Mouse (Mus musculus) midbrain, embryonic 14.5 days (tissue): ENCODE results near the gene Zfp462. TPM values are rescaled to one million over a fixed set of nuclear protein-coding genes. Genes with fewer than 3 reads are reported as not detected.
"Not testable (repeated sequence)": the region's sequence is repeated elsewhere in the genome, so short reads cannot be mapped to it uniquely, and the experiment has no call there.

ENCODE experiments used
- ATAC-seq: fragments of 200-750 bp; cut with Nextera tagmentation; 2 replicates; pipeline ENCODE4 v1.8.0; 2017; ENCODE audit warnings: moderate number of reproducible peaks, moderate library complexity; ENCODE audit not compliant: low FRiP score, low TSS enrichment
- DNase-seq: peaks from one replicate; pipeline ENCODE4 v3.0.0-alpha.2; 2015
- H3K27ac ChIP-seq: fragments of 300-500 bp; sonication (generic); replicated peaks from 2 replicates; pipeline ENCODE4 v1.5.1; 2014; ENCODE audit warnings: mild to moderate bottlenecking, low read depth, low read length, moderate library complexity
- H3K27me3 ChIP-seq: fragments of 300-500 bp; sonication (generic); 2 replicates; pipeline ENCODE4 v1.6.1; 2014; ENCODE audit warnings: low read length, control low read depth, mixed read lengths; ENCODE audit not compliant: control insufficient read depth, insufficient read depth
- H3K36me3 ChIP-seq: fragments of 300-500 bp; sonication (generic); 2 replicates; pipeline ENCODE4 v1.6.1; 2014; ENCODE audit warnings: low read length, control low read depth; ENCODE audit not compliant: control insufficient read depth, insufficient read depth
- H3K4me1 ChIP-seq: fragments of 300-500 bp; sonication (generic); 2 replicates; pipeline ENCODE4 v1.6.1; 2014; ENCODE audit warnings: mild to moderate bottlenecking, antibody characterized with exemption, low read length, control low read depth; ENCODE audit not compliant: control insufficient read depth, insufficient read depth
- H3K4me2 ChIP-seq: fragments of 300-500 bp; sonication (generic); 2 replicates; pipeline ENCODE4 v1.6.1; 2014; ENCODE audit warnings: mild to moderate bottlenecking, low read length, moderate library complexity
- H3K4me3 ChIP-seq: fragments of 300-500 bp; sonication (generic); replicated peaks from 2 replicates; pipeline ENCODE4 v1.5.1; 2014; ENCODE audit warnings: low read depth, low read length
- H3K9ac ChIP-seq: fragments of 300-500 bp; sonication (generic); replicated peaks from 2 replicates; pipeline ENCODE4 v1.6.1; 2014; ENCODE audit warnings: mild to moderate bottlenecking, low read length, moderate library complexity
- H3K9me3 ChIP-seq: fragments of 300-500 bp; sonication (generic); 2 replicates; pipeline ENCODE4 v1.6.1; 2016; ENCODE audit warnings: low read length, control low read depth, mixed read lengths; ENCODE audit not compliant: control insufficient read depth
- WGBS: fragments of 180-500 bp; shearing (Covaris S2); extraction: QIAGEN DNeasy Blood & Tissue Kit; methylation state at CpG from one replicate; pipeline ENCODE4 v1.1.7; 2014; 5-methylcytosine and 5-hydroxymethylcytosine counted together
- polyA plus RNA-seq: library from polyadenylated mRNA; unstranded; fragments of >200 nt; fragmentation: Nextera tagmentation; extraction: Ambion mirVana; gene quantifications from 2 replicates; pipeline ENCODE4 v1.2.1, GENCODE M21; 2014

The Zfp462 gene
- polyA plus RNA-seq, result 19.6 and 25.6 TPM in 2 replicates

DNA sequence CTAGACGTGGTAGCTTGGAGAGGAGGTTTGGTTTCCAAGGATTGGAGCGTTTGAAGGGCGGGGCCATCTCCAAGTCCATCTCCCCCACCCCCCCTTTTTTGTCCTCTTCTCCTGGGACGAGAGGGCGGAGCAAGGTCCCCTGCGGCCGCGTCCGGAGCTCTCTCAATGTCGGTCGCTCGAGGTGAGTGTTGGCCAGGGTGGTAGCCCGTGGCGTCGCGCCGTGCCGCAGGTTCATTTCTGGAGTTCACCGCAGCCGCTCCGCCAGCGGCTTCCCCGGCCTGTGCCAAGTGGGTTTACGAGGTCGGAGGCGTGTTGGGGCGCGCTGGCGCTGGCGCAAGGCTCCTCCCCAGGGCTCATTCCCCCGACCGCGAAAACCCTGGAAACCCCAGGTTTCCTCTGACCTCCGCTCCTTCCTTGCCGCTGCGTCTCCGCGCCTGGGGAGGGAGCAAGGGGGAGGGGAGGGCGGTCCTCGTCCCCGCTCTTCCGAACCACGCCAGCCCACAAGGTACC lies at the start of gene Zfp462:
TSS of gene Zfp462 (plus strand) at position 128 of the 510 bp plus-strand sequence.
- peak within 1 kb of the TSS; percentile 99 for H3K27ac ChIP-seq
- WGBS, result under 1% methylated on average over 43 of the region's 43 CpGs
- H3K4me3 ChIP-seq, result peak within 1 kb of the TSS; percentile 87
- H3K4me2 ChIP-seq, result peak within 1 kb of the TSS; percentile 82
- no peaks in the 10 kb centered on the region for H3K9me3 ChIP-seq
- DNase-seq, result peak; percentile 87
- no peaks in the 10 kb centered on the region for H3K36me3 ChIP-seq
- ATAC-seq, result peak; percentile 41
- H3K4me1 ChIP-seq, result peaks cover 4% of the 10 kb centered on the region; the same call in 1 of the 2 replicates
- peak within 1 kb of the TSS; percentile 98 for H3K9ac ChIP-seq
- no peaks in the 10 kb centered on the region for H3K27me3 ChIP-seq

GRCm38 (mm10) chr4:54896017-54896416 lies 48.8 kb upstream of the Zfp462 start:
- Histone ChIP-seq H3K27me3 (no peaks in the 10 kb centered on the region), H3K4me1 (no peaks in the 10 kb centered on the region), H3K9ac (no peak overlapping the region), H3K4me2 (no peak overlapping the region), H3K27ac (no peak overlapping the region), H3K4me3 (no peak overlapping the region), H3K36me3 (no peaks in the 10 kb centered on the region), H3K9me3 (no peaks in the 10 kb centered on the region)
- WGBS, result 86% methylated on average over 4 of the region's 4 CpGs
- DNase-seq (no peak), ATAC-seq (no peak)

DNA sequence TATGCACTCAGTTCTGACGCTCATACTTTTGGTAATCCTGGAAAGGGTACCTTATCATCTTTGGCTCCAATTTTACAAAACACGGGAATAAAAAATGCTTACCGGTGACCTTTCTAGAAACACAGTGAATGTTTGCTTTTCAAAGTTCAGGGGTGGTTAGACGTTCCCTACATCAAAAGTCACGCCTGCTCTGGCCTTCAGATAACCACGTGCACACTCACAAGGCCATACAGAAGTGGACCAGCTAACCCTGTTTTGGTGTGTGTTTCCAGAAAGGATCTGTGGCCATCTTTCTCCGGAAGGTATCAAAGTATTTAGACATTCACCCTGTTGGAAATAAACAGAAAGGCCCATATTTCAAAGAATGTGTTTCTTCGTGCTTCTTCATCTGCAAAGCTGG lies 40.2 kb upstream of the Zfp462 start:
- ATAC-seq (no peak), DNase-seq (no peak)
- no peak overlapping the region for H3K4me3 ChIP-seq
- H3K9ac ChIP-seq, result no peak overlapping the region
- no peaks in the 10 kb centered on the region for H3K9me3 ChIP-seq
- H3K27me3 ChIP-seq, result no peaks in the 10 kb centered on the region
- 93% methylated on average over 8 of the region's 8 CpGs for WGBS
- no peaks in the 10 kb centered on the region for H3K4me1 ChIP-seq
- no peak overlapping the region for H3K4me2 ChIP-seq
- no peak overlapping the region for H3K27ac ChIP-seq
- H3K36me3 ChIP-seq, result no peaks in the 10 kb centered on the region

- Histone ChIP-seq H3K27me3 (no peaks in the 10 kb centered on the region), H3K4me3 (no peak overlapping the region), H3K9ac (no peak overlapping the region), H3K4me1 (no peaks in the 10 kb centered on the region), H3K4me2 (no peak overlapping the region), H3K36me3 (no peaks in the 10 kb centered on the region), H3K27ac (no peak overlapping the region), H3K9me3 (no peaks in the 10 kb centered on the region)
- DNase-seq (no peak), ATAC-seq (no peak)
- WGBS, result 94% methylated on average over 7 of the region's 7 CpGs
These were observed 39.4 kb upstream of the Zfp462 start for GRCm38 (mm10) chr4:54905399-54905953.

DNA sequence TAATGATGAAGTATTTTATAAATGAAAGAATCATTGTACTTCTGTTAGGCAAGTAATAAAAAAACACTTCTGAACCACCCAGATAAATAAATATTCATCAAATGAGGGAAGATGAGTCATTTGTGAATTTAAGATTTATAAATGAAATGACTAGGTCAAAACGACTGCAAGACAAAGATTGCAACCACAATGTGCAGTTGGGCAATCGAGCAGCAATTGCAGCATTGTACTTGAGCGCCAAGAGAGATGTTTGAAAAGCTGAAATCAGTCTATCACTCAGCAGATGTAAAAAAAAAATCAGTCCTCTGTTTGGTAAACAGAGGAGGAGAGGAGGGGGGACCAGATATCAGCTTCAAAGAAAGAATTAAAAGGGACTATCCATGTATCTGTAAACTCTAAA lies 34.5 kb upstream of the Zfp462 start:
- no peak for DNase-seq
- WGBS, result 94% methylated on average over 3 of the region's 3 CpGs
- Histone ChIP-seq H3K4me2 (no peak overlapping the region), H3K4me3 (no peak overlapping the region), H3K36me3 (no peaks in the 10 kb centered on the region), H3K9me3 (no peaks in the 10 kb centered on the region), H3K27ac (no peak overlapping the region), H3K9ac (no peak overlapping the region), H3K27me3 (no peaks in the 10 kb centered on the region), H3K4me1 (no peaks in the 10 kb centered on the region)
- ATAC-seq, result no peak

- H3K27me3 ChIP-seq, result no peaks in the 10 kb centered on the region
These were observed 26.6 kb upstream of the Zfp462 start for GRCm38 (mm10) chr4:54918276-54918675.

GRCm38 (mm10) chr4:54923386-54923785 lies 21.5 kb upstream of the Zfp462 start:
- H3K27me3 ChIP-seq, result no peaks in the 10 kb centered on the region
- no peaks in the 10 kb centered on the region for H3K4me1 ChIP-seq
- H3K36me3 ChIP-seq, result no peaks in the 10 kb centered on the region
- ATAC-seq (no peak), DNase-seq (no peak)
- no peaks in the 10 kb centered on the region for H3K9me3 ChIP-seq
- H3K4me2 ChIP-seq, result no peak overlapping the region
- no peak overlapping the region for H3K27ac ChIP-seq
- H3K9ac ChIP-seq, result no peak overlapping the region
- 95% methylated on average over 2 of the region's 2 CpGs for WGBS
- no peak overlapping the region for H3K4me3 ChIP-seq

More at GRCm38 (mm10) chr4:54918276-54918675, 26.6 kb upstream of the Zfp462 start:
- Histone ChIP-seq H3K4me2 (no peak overlapping the region), H3K4me3 (no peak overlapping the region), H3K9ac (no peak overlapping the region), H3K9me3 (no peaks in the 10 kb centered on the region), H3K4me1 (no peaks in the 10 kb centered on the region), H3K36me3 (no peaks in the 10 kb centered on the region), H3K27ac (no peak overlapping the region)
- ATAC-seq (no peak), DNase-seq (no peak)
- WGBS, result 89% methylated on average over 3 of the region's 3 CpGs

DNA sequence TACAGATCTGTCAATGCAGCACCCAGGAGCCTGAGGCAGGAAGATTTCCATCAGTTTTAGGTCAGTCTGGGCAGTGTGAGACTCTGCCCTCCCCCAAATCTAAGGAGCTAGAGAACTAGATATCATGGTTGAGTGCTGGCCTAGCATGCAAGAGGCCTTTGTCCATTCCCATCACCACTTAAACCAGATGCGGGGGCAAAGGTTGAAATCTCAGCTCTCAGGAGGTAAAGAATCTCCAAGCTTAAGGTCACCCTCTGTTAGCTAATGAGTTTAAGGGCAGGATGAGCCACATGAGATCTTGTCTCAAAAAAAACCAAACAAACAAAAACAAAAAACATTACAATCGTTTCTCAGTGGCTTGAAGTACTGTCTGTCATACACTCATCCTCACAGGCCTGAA lies 20.5 kb upstream of the Zfp462 start:
- no peak overlapping the region for H3K4me3 ChIP-seq
- DNase-seq, result no peak

GRCm38 (mm10) chr4:54926456-54926855 lies 18.4 kb upstream of the Zfp462 start:
- not testable (repeated sequence) for DNase-seq, H3K27ac ChIP-seq, H3K27me3 ChIP-seq, H3K4me1 ChIP-seq, ATAC-seq, H3K9me3 ChIP-seq, H3K36me3 ChIP-seq, H3K9ac ChIP-seq, H3K4me3 ChIP-seq, H3K4me2 ChIP-seq
- 85% methylated on average over 5 of the region's 5 CpGs for WGBS

More for the DNA sequence above, 20.5 kb upstream of the Zfp462 start:
- no peaks in the 10 kb centered on the region for H3K9me3 ChIP-seq
- no peak overlapping the region for H3K9ac ChIP-seq
- no peaks in the 10 kb centered on the region for H3K27me3 ChIP-seq
- ATAC-seq, result no peak
- 88% methylated on average over 2 of the region's 2 CpGs for WGBS
- no peak overlapping the region for H3K4me2 ChIP-seq
- H3K4me1 ChIP-seq, result no peaks in the 10 kb centered on the region
- no peaks in the 10 kb centered on the region for H3K36me3 ChIP-seq
- no peak overlapping the region for H3K27ac ChIP-seq
